Mouse (Mus musculus): ENCODE data around the gene Gm20809. TPM values are rescaled to one million over a fixed set of nuclear protein-coding genes. Genes with fewer than 3 reads are reported as not detected.
"Not testable (repeated sequence)": the region's sequence is repeated elsewhere in the genome, so short reads cannot be mapped to it uniquely, and the experiment has no call there.

The Gm20809 gene
- not detected in 2 replicates for polyA plus RNA-seq (2015; fragmentation: Nextera tagmentation; extraction: Ambion mirVana)

DNA sequence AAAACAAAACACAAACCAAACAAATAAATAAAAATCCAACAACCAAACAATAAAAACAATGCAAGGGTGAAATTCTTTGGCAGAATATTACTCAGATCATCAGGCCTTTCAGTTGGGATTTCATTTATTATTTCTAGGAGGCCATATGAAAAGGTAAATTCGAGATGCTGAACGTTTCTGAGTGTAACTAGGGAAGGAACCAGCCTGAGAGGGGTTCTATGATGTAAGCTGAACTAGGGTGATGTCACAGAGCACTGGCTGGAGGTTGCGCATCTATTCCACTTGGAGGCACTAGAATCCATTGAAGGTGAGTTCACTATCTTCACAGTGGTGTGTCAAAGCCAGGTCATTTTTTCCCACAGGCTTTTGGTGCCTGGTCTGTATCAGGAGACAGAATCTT, at the start of gene Gm20809:
Gm20809 (plus strand) TSS at position 301 of the 400 bp plus-strand sequence.
- not testable (repeated sequence) for H3K9me3 ChIP-seq (ENCODE audit: control insufficient read depth, low read length); H3K9ac ChIP-seq (ENCODE audit: low read depth, low read length); H3K4me1 ChIP-seq (ENCODE audit: control insufficient read depth, insufficient read depth, low read depth, low read length); H3K27ac ChIP-seq (ENCODE audit: low read depth, low read length); H3K4me2 ChIP-seq (ENCODE audit: low read length); H3K4me3 ChIP-seq (ENCODE audit: low read length); ATAC-seq; H3K27me3 ChIP-seq (replicated peaks; ENCODE audit: control insufficient read depth, insufficient read depth, low read length); H3K36me3 ChIP-seq (ENCODE audit: control insufficient read depth, insufficient read depth, low read length)
- no CpG with 5 or more reads among the region's 3 CpGs for WGBS

All from hindbrain, embryonic 16.5 days (tissue).